Mouse (Mus musculus) forebrain, embryonic 10.5 days (tissue): ENCODE results near the gene B3gat3. TPM values are rescaled to one million over a fixed set of nuclear protein-coding genes. Genes with fewer than 3 reads are reported as not detected.

Experiments used
- DNase-seq: peaks from one replicate; pipeline ENCODE4 v3.0.0-alpha.2; 2017; ENCODE audit warnings: low spot score; ENCODE audit errors: extremely low spot score
- H3K27ac ChIP-seq: fragments of 300-500 bp; sonication (generic); 2 replicates; pipeline ENCODE4 v1.5.1; 2016; ENCODE audit warnings: mild to moderate bottlenecking
- H3K27me3 ChIP-seq: fragments of 300-500 bp; sonication (generic); 2 replicates; pipeline ENCODE4 v1.6.1; 2016; ENCODE audit warnings: mild to moderate bottlenecking; ENCODE audit not compliant: poor library complexity, severe bottlenecking
- H3K36me3 ChIP-seq: fragments of 300-500 bp; sonication (generic); replicated peaks from 2 replicates; pipeline ENCODE4 v1.6.1; 2016; ENCODE audit warnings: mild to moderate bottlenecking, moderate library complexity
- H3K4me1 ChIP-seq: fragments of 300-500 bp; sonication (generic); 2 replicates; pipeline ENCODE4 v1.6.1; 2016
- H3K4me3 ChIP-seq: fragments of 300-500 bp; sonication (generic); 2 replicates; pipeline ENCODE4 v1.5.1; 2016; ENCODE audit warnings: mild to moderate bottlenecking, moderate library complexity
- H3K9me3 ChIP-seq: fragments of 300-500 bp; sonication (generic); 2 replicates; pipeline ENCODE4 v1.6.1; 2016; ENCODE audit warnings: mild to moderate bottlenecking, moderate library complexity
- WGBS: fragments of 180-500 bp; shearing (Covaris S2); methylation state at CpG from one replicate; pipeline ENCODE4 v1.1.7; 2016; 5-methylcytosine and 5-hydroxymethylcytosine counted together
- polyA plus RNA-seq: library from polyadenylated mRNA; unstranded; fragments of >200 nt; fragmentation: Nextera tagmentation; extraction: Ambion mirVana; gene quantifications from 2 replicates; pipeline ENCODE4 v1.2.1, GENCODE M21; 2016

The B3gat3 gene
- polyA plus RNA-seq, 1 experiment from 2014 or later = 49.6 TPM

DNA sequence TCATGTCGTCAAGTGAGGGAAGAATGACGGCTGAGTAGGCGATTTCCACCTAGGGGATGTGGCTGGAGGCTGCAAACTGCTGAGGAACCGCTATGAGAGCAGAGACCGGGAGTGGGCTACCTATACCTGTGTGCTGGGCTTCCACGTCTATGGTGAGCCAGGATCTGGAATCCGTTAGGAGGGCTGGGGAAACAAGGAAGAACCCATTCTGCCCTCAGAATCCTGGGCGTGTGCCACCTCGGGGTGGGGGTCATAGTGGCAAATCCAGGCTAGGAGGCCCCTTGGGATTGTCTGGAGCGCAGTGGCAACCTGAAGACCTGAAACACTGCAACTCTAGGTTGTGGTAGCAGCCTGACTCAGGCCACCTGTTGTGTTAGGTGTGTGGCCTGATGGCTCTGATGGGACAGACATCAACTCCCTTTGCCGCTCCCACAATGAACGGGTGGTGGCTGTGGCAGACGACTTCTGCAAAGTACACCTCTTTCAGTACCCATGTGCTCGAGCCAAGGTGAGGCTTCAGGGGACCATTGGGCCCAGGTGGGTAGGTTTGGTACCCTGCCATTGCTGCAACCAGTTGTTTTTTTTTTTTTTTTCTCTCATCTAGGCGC is 20.5 kb downstream of the B3gat3 start:
- peaks cover 42% of the 10 kb centered on the region for H3K4me1 ChIP-seq
- DNase-seq = no peak
- H3K9me3 ChIP-seq = no peaks in the 10 kb centered on the region
- H3K4me3 ChIP-seq = peak overlapping the region; percentile 69
- no peaks in the 10 kb centered on the region for H3K27me3 ChIP-seq
- peak overlapping the region; percentile 99 for H3K27ac ChIP-seq
- 82% methylated on average over 15 of the region's 15 CpGs for WGBS
- peaks cover 67% of the 10 kb centered on the region for H3K36me3 ChIP-seq

DNA sequence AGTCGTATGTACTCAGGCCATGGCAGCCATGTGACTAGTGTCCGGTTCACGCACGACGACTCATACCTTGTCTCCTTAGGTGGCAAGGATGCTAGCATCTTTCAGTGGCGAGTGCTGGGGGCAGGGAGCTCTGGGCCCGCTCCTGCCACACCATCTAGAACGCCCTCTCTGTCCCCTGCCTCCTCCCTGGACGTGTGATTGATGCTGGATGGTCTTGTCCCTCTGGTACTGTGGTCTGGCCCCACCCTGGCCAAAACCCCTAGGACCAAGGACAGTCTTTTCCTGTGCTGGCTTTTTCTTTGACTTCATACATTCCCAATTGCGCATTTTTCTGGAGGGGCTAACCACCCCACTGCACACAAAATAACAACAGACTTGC is 21.0 kb downstream of the B3gat3 start:
- Histone ChIP-seq H3K4me1 (peaks cover 42% of the 10 kb centered on the region), H3K4me3 (peak overlapping the region; percentile 69), H3K27ac (peak overlapping the region; percentile 99), H3K36me3 (peaks cover 67% of the 10 kb centered on the region), H3K27me3 (no peaks in the 10 kb centered on the region), H3K9me3 (no peaks in the 10 kb centered on the region)
- 43% methylated on average over 10 of the region's 10 CpGs for WGBS
- no peak for DNase-seq

DNA sequence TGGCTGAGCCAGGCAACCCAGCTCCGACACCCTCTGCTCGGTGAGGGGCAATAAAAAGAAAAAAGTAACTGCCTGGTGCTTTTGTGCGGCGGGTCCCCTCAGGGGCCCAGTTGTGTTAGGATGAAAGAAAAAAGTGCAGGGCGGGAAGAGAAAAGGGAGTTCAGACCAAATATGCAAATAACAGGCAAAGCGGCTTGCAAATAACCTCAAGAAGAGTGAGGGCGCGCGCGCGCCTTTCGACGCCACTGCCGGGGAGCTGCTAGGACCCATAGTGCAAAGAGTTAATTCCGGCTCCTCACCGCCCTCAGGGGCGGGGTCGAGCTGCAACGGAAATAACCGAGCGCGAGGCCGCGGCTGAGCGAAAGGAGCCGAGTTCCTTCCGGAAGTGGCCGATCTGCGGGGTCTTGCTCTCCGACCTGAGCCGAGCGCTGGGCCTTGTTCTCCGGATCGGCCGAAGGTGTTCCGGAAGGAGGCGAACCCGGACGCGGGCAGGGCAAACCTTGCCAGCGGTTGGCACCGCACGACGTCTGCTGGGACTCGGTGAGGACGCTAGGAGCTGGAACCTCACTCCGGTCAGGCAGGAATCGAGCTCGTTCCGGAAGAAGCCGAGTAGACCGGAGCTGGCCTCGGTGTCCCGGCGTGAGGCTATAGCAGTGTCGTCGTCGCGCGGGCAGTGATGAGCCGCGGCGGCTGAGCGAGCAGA is 21.5 kb downstream of the B3gat3 start, which contains the start of gene Mta2:
Gene Mta2 (plus strand): TSS at position 361 of the 703 bp plus-strand sequence.
- under 1% methylated on average over 64 of the region's 64 CpGs for WGBS
- H3K27ac ChIP-seq = peak within 1 kb of the TSS; percentile 99
- H3K36me3 ChIP-seq = peaks cover 67% of the 10 kb centered on the region
- H3K27me3 ChIP-seq = no peaks in the 10 kb centered on the region
- peaks cover 42% of the 10 kb centered on the region for H3K4me1 ChIP-seq
- H3K9me3 ChIP-seq = no peaks in the 10 kb centered on the region
- peak within 1 kb of the TSS; percentile 69 for H3K4me3 ChIP-seq
- DNase-seq = peak; percentile 99

DNA sequence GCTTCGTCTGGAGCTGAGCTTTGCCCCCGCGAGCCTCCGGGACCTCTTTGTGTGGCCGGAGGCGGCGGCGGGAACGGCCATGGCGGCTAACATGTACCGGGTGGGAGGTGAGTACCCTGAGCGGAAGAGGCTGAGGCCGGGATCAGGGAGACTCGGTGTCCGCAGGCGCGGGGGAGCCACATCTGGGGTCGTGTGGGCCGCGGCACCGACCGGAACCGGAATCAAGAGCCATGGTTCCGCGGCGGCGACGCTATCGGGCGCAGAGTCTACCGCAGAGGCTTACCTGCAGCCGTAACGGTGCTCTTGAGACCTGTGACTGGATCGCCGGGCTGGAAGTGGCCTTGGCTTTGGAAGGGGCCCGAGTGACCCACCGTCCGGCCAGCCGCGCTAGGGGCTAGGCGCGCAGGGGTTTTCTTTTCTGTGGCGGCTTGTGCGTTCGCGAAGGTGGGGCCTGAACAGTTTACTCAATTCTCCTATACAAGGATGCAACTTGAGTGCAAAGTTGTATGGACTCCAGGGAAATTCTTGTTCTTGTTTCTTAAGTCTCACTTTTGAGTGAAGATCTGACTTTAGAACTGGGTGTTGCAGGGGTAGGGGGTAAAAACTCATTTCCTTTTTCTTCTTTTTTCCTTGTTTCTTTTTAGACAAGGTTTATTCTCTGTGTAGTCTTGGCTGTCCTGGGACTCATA is 22.2 kb downstream of the B3gat3 start:
- DNase-seq = no peak
- peak overlapping the region; percentile 69 for H3K4me3 ChIP-seq
- peaks cover 42% of the 10 kb centered on the region for H3K4me1 ChIP-seq
- H3K27ac ChIP-seq = peak overlapping the region; percentile 99
- H3K36me3 ChIP-seq = peaks cover 67% of the 10 kb centered on the region
- no peaks in the 10 kb centered on the region for H3K27me3 ChIP-seq
- WGBS = under 1% methylated on average over 46 of the region's 46 CpGs
- H3K9me3 ChIP-seq = no peaks in the 10 kb centered on the region

DNA sequence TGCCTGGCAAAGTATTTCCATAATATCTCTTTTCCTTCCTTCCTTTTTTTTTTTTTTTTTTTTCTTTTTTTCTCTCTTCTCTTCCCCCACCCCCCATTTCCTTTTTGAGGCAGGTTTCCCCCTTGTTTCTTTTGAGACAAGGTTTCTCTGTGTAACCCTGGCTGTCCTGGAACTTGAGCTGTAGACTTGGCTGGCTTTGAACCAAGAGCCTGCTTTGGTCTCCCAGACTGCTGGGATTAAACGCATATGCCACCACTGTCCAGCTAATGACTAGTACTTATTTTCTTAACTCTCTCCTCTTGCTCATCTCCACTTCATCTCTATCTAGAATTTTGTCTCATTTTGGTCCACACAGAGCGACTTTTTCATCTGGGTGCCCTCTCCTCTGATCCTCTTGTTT is 22.9 kb downstream of the B3gat3 start:
- peak overlapping the region; percentile 69 for H3K4me3 ChIP-seq

DNA sequence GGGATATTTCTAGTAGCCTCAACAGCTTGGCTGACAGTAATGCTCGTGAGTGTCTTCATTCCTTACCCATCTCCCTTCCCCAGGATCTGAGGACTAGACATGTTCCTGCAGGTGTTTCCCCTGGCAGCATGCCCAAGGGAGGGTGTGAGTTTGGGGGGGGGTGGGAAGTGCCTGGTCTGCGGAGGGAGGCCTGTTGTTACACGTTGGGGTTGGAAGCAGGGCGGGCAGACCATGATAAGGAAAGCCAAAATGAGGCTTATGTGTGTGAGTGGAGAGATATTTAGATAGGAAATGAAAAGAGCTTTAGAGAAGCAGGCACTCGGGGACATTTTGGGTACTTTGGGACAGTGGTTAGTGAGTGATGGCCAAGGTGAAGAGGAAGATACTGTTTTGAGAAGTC is 23.9 kb downstream of the B3gat3 start:
- WGBS = 89% methylated on average over 5 of the region's 5 CpGs
- Histone ChIP-seq H3K4me1 (peaks cover 42% of the 10 kb centered on the region), H3K36me3 (peaks cover 67% of the 10 kb centered on the region), H3K27me3 (no peaks in the 10 kb centered on the region), H3K27ac (no peak overlapping the region), H3K4me3 (peak overlapping the region; percentile 69), H3K9me3 (no peaks in the 10 kb centered on the region)
- DNase-seq = no peak

More for the DNA sequence above, 22.9 kb downstream of the B3gat3 start:
- H3K4me1 ChIP-seq = peaks cover 42% of the 10 kb centered on the region
- 83% methylated on average over 2 of the region's 2 CpGs for WGBS
- H3K27me3 ChIP-seq = no peaks in the 10 kb centered on the region
- H3K27ac ChIP-seq = peak overlapping the region; percentile 99; the same call in 1 of the 2 replicates
- no peak for DNase-seq
- no peaks in the 10 kb centered on the region for H3K9me3 ChIP-seq
- H3K36me3 ChIP-seq = peaks cover 67% of the 10 kb centered on the region

DNA sequence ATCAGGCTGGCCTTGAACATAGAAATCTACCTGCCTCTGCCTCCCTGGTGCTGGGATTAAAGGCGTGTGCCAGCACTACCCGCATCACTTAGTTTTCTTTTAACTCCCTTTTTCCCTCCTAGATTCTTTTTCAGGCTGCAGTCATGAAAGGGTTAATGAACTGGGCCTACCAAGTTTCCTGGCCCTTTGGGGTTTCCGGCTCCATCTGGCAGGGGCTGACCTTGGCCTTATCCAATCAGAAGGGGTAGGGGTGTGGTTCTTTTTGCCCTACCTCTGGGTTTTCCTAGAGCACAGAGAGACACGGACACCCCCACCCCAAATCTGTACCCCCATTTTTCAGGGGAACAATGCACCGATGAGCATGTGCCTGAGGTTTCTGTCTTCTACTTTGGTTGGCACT is 24.6 kb downstream of the B3gat3 start:
- Histone ChIP-seq H3K27ac (peak overlapping the region; percentile 1; the same call in 1 of the 2 replicates), H3K27me3 (no peaks in the 10 kb centered on the region), H3K9me3 (no peaks in the 10 kb centered on the region), H3K4me3 (peak overlapping the region; percentile 69), H3K4me1 (peaks cover 42% of the 10 kb centered on the region), H3K36me3 (peaks cover 68% of the 10 kb centered on the region)
- WGBS = 58% methylated on average over 5 of the region's 5 CpGs
- peak; percentile 54 for DNase-seq

DNA sequence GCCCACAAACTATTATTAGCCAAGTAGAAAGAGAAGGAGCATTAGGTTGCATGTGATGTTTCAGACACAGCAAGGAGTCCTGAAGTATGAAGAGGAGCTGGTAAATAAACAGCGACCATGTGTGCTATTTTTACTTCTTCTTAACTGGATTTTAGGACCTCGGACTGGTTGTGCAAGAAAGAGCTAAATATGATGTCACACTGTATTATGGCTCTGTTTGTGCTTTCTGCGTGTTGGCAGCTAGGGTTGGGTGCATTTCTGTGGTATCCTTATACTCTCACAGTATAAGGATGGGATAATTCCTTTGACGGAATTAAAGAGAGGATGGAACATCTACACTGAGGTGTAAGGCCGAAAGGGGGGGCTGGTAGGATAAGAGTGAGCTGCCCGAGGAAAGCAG is 25.1 kb downstream of the B3gat3 start:
- Histone ChIP-seq H3K27ac (0 out of 2 replicates have a peak overlapping the region, but pooled peaks have one; percentile 1), H3K9me3 (no peaks in the 10 kb centered on the region), H3K36me3 (peaks cover 72% of the 10 kb centered on the region), H3K4me3 (peak overlapping the region; percentile 69), H3K27me3 (no peaks in the 10 kb centered on the region), H3K4me1 (peaks cover 41% of the 10 kb centered on the region)
- WGBS = 91% methylated on average over 6 of the region's 6 CpGs
- no peak for DNase-seq

DNA sequence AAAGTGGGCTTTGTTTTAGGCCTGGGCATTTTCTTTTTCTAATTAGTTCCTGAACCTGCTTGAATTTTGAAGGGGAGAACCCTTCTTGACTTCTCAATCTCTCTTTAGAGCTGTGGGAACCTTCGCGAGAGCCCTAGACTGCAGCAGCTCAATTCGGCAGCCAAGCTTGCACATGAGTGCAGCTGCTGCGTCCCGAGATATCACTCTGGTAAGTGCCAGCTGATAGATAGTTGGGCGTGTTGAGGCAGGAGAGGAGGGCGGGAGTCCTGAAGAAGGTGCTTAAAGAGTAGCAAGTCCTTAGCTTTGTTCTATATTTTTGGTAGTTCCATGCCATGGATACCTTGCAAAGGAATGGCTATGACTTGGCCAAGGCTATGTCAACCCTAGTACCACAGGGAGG is 26.8 kb downstream of the B3gat3 start:
- H3K27ac ChIP-seq = no peak overlapping the region
- H3K36me3 ChIP-seq = peaks cover 89% of the 10 kb centered on the region
- H3K27me3 ChIP-seq = no peaks in the 10 kb centered on the region
- DNase-seq = no peak
- peaks cover 30% of the 10 kb centered on the region for H3K4me1 ChIP-seq
- H3K4me3 ChIP-seq = no peak overlapping the region
- WGBS = 93% methylated on average over 7 of the region's 7 CpGs
- H3K9me3 ChIP-seq = no peaks in the 10 kb centered on the region

DNA sequence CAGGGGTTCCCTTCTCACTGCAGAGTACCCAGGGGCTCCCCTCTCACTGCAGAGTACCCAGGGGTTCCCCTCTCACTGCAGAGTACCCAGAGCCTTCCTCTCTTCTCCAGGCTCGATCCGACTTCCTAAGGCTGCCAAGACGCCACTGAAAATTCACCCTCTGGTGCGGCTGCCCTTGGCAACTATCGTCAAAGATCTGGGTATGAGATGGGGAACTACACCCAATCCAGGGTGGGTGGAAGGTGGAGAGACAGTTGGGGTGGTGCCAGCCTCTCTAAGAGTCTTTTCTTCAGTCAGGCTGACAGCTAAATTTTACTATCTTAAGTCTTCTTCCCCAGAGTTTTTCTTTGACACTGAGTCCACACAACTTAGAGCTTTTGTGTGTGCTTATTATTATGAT is 30.0 kb downstream of the B3gat3 start:
- no peak overlapping the region for H3K27ac ChIP-seq
- 95% methylated on average over 5 of the region's 5 CpGs for WGBS
- H3K36me3 ChIP-seq = peaks cover 78% of the 10 kb centered on the region
- H3K4me3 ChIP-seq = no peak overlapping the region
- H3K27me3 ChIP-seq = no peaks in the 10 kb centered on the region
- peaks cover 31% of the 10 kb centered on the region for H3K4me1 ChIP-seq
- no peak for DNase-seq
- no peaks in the 10 kb centered on the region for H3K9me3 ChIP-seq

DNA sequence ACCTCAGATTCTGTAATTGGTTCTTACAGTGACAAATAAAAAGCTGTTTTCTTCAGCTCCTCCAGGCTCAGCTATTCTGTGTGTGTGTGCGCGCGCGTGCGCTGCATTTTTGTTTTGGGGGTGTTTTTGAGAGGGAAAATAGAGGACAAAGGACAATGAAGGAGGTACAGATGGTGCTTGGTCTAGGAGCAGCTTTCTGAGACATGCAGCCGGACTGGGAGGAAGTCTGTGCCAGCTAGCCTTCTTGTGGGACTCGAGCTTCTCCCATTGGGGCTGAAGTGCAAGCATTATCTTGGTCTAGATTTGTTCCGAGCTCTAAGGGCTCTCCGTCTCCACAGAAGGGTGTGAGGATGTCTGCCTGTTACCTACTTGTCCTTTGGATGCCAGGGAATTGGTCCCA is 32.1 kb downstream of the B3gat3 start:
- Histone ChIP-seq H3K9me3 (no peaks in the 10 kb centered on the region), H3K36me3 (peaks cover 78% of the 10 kb centered on the region), H3K27me3 (no peaks in the 10 kb centered on the region), H3K4me1 (peaks cover 32% of the 10 kb centered on the region), H3K27ac (peak overlapping the region; percentile 88; the same call in 1 of the 2 replicates), H3K4me3 (peak overlapping the region; percentile 84; the same call in 1 of the 2 replicates)
- no peak for DNase-seq
- 93% methylated on average over 9 of the region's 9 CpGs for whole genome bisulfite sequencing

DNA sequence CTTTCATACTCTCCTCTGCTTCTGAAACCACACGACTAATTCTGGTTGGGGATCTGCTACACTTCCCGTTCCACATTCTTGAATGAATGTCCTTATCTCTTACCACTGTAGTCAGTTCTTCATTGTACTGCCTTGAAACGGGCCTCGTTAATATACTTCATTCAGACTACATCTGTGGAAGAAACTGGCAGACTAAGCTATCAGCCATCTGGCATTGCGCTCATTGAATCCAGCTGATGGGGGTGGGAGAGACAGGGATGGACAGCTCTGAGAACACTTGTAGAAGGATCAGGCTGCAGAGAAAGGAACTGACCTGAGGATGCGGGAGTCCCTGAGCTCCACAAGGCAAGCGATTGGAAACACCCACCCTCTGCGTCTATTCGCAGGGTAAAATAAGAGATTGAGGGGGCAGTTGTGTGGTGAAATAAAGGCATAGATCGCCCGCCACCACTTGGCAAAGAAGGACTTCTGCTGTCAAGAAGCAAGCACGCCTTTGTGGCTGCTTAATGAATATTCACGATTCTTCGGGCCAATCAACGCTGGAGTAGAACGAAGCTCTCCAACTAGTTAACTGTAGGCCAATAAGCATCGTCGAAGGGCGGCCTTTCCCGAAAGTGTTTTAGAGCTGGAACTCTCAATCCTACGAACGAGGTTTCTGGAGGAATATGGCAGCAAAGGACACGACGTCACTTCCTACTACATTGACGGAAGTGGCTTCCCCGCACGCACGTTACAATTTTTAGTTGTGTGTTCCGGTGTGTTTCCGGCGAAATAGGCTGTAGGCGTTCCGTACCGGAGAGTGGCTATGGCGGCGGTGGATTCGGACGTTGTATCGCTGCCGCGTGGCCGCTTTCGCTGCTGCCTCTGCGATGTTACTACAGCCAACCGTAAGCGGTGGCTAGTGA is 33.2 kb downstream of the B3gat3 start, which contains the start of gene Tut1:
Gene Tut1 (plus strand): TSS at position 713 of the 905 bp plus-strand sequence.
- DNase-seq = peak; percentile 89
- no peaks in the 10 kb centered on the region for H3K9me3 ChIP-seq
- peaks cover 78% of the 10 kb centered on the region for H3K36me3 ChIP-seq
- peak within 1 kb of the TSS; percentile 84 for H3K4me3 ChIP-seq
- H3K27me3 ChIP-seq = no peaks in the 10 kb centered on the region
- 5% methylated on average over 46 of the region's 46 CpGs for WGBS
- H3K4me1 ChIP-seq = peaks cover 32% of the 10 kb centered on the region
- H3K27ac ChIP-seq = peak within 1 kb of the TSS; percentile 88
